Mouse (Mus musculus): ENCODE measurements around the gene Gabarap. TPM values are rescaled to one million over a fixed set of nuclear protein-coding genes. Genes with fewer than 3 reads are reported as not detected.

The Gabarap gene
- polyA plus RNA-seq (2012; rRNA removed), result 303 and 380 TPM in 2 replicates

DNA sequence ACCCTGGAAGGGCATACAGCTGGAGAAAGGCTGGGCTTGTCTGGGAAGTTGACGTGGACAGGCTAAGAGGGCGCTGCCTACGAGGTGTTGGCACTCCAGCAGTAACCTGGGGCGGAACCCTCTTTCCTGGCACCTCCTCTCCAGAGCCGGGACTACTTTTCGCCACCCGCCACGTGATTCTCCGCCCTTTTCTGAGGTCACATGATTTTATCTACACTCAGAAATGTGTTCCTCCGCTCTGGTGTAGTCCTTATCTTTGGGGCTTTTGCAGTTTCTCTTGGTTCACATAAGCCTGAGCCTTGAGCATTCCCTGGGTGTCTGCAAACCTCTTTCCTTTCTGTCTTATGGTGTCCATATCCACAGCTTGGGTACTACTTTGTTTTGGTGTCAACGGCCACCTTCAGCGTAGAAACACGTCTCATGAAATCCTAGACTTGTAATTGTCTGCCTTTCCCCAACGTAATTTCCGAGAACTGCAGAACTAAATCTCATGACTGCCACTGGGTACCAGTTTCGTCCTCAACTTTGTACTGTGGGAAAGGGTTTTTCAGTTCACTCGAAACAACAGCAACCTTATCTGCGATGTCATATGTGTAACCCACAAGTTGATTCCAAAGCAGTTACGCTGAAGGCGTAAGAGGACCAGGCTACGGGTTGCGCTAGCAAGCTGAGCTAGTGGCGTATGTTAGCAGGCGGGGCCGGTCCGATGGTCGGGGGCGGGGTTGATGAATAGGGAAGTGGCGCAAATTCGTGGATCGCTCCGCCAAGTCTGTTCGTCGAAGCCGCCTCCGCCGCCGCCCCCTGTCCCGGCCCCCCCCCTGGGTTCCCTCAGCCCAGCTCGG is at the start of gene Gabarap:
Gene Gabarap, plus strand, starts transcription at position 294 of the 842 bp plus-strand sequence.

GRCm38 (mm10) chr11:69948066-69948762 is 42.7 kb upstream of the Gabarap start, which contains the start of gene Slc2a4:
Gene Slc2a4, minus strand, starts transcription at chr11:69948188.

GRCm38 (mm10) chr11:69964650-69965270 is 26.2 kb upstream of the Gabarap start, which contains the start of gene Cldn7:
Gene Cldn7, plus strand, starts transcription at chr11:69964779.

DNA sequence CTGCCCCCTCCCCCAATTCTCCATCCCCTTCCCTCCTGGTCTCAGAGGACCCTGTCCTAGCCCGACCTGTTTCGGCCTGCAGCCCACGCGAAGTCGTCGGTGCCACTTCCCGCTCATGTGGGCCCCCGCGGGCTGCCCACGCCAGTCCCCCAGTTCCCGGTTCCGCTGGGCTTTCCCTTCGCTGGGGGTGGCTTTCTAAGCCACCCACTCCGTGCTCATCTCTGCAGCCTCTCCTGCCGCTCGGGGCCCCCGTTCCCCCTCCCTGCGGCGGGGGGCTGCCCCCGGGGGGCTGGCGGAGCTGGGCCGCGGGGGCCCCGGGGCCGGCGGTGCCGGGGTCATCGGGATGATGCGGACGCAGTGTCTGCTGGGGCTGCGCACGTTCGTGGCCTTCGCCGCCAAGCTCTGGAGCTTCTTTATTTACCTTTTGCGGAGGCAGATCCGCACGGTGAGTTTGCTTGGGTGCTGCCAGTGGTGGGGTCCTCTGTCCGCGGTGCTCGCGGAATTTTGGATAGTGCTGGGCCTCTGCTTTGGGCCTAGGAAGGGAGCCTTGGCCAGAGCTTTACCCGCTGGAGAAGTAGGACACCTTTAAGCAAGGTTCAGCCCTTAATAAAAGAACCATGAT is 9.7 kb upstream of the Gabarap start, which contains the start of gene Ctdnep1:
Gene Ctdnep1, plus strand, starts transcription at position 16 of the 622 bp plus-strand sequence.

DNA sequence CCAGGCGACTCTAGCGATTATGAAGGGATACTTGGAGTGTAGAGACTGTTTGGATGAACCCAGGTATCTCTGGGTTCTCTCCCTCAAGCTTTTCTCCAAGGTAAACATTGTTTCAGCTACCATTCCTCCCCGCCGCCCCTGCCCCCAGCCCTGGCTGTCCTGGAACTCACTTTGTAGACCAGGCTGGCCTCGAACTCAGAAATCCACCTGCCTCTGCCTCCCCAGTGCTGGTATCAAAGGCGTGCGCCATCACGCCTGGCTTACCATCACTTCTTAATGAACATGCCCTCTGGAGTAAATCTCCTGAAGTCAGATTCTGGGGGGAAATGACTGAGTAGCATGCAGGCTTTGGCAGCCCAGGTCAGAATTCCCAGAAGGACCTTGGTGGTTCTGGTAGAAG is 8.7 kb upstream of the Gabarap start, which contains the start of gene Elp5:
Gene Elp5, minus strand, starts transcription at position 293 of the 400 bp plus-strand sequence.

GRCm38 (mm10) chr11:69995391-69995960 is 4.5 kb downstream of the Gabarap start, which contains the start of gene Phf23:
Gene Phf23, plus strand, starts transcription at chr11:69995777.

GRCm38 (mm10) chr11:70000396-70000898 is 9.5 kb downstream of the Gabarap start, which contains the start of gene Dvl2:
Gene Dvl2, plus strand, starts transcription at chr11:70000595.

DNA sequence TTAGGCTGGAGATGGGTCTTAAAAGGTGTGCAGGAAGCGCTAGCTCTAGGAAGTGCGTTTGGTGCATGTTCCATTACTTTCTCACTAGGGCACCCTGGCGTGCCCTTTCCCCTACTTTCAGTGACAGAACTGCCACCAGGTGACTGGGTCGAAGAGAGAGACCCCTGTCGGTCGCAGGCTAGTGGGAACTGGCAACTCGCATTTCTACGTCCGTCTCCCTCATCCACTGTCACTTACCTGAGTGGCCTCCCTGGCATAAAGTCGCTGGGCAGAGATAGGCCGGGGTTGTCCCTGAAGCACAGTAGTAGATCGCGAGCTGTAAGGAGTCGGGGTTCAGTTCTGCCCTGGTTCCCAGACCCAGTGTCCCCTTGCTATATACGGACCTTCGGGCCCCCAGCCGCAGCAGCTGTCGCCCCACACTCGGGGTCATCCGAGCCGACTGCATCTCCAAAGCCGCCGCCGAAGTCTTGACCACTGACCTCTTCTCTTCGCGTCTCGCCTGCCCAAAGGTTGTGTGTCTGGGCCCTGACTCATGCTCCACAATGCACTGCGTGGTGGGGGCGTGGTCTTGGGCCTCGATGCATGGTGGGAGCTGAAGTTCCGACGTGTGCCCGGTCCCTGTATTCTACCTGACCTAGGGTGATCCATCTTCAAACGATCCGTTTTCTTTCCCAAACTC is 24.1 kb downstream of the Gabarap start, which contains the start of gene Acadvl:
Gene Acadvl, minus strand, starts transcription at position 532 of the 679 bp plus-strand sequence.

DNA sequence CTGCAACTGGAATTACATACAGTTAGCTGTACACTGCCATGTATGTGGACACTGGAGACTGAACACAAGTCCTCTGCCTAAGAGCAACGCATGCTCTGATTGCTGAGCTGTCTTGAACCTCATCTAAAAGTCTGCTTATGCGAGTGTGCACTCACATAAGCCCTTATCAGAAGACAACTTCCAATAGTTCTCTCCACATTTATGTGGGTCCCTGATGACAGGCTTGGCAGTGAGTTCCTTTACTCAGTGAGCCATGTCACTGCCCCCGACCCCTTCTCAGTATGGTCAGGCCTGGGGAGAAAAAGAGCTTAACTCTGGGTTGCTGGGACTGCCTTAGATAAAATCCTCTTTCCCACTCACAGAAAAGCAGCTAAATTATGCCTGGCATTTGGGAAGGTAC is 25.7 kb downstream of the Gabarap start, which contains the start of gene Dlg4:
Gene Dlg4, plus strand, starts transcription at position 274 of the 400 bp plus-strand sequence.

Other genes with a start within 250 kb of the Gabarap start
- gene Polr2a, start 232.5 kb upstream of the Gabarap start, polyA plus RNA-seq (2012; rRNA removed), result 48.6 and 79.6 TPM in 2 replicates
- 0.16 and 0.30 TPM in 2 replicates for gene Slc35g3, start 229.2 kb upstream of the Gabarap start, polyA plus RNA-seq (2012; rRNA removed)
- 4.7 and 5.0 TPM in 2 replicates for gene Zbtb4, start 225.2 kb upstream of the Gabarap start, polyA plus RNA-seq (2012; rRNA removed)
- 1.7 and 15.7 TPM in 2 replicates for gene Chrnb1, start 195.2 kb upstream of the Gabarap start, polyA plus RNA-seq (2012; rRNA removed)
- gene Fgf11, start 189.3 kb upstream of the Gabarap start, polyA plus RNA-seq (2012; rRNA removed), result 4.7 and 7.5 TPM in 2 replicates
- gene Tmem102, start 185.5 kb upstream of the Gabarap start, polyA plus RNA-seq (2012; rRNA removed), result 0.19 and 0.27 TPM in 2 replicates
- gene Gm39566, start 175.8 kb upstream of the Gabarap start, polyA plus RNA-seq (2012; rRNA removed), result not detected in 2 replicates
- gene Spem2, start 172.7 kb upstream of the Gabarap start, polyA plus RNA-seq (2012; rRNA removed), result not detected in 2 replicates
- 0.80 and 0.86 TPM in 2 replicates for gene Spem1, start 169.0 kb upstream of the Gabarap start, polyA plus RNA-seq (2012; rRNA removed)
- gene Nlgn2, start 153.4 kb upstream of the Gabarap start, polyA plus RNA-seq (2012; rRNA removed), result 70.3 and 84.9 TPM in 2 replicates
- 137 and 187 TPM in 2 replicates for gene Tmem256, start 152.6 kb upstream of the Gabarap start, polyA plus RNA-seq (2012; rRNA removed)
- 60.2 and 99.9 TPM in 2 replicates for gene Plscr3, start 144.8 kb upstream of the Gabarap start, polyA plus RNA-seq (2012; rRNA removed)
- 0.25 and 0.65 TPM in 2 replicates for gene Tnk1, start 132.4 kb upstream of the Gabarap start, polyA plus RNA-seq (2012; rRNA removed)
- gene Tmem95, start 113.1 kb upstream of the Gabarap start, polyA plus RNA-seq (2012; rRNA removed), result not detected in 2 replicates
- 2.3 and 2.9 TPM in 2 replicates for gene Kctd11, start 109.7 kb upstream of the Gabarap start, polyA plus RNA-seq (2012; rRNA removed)
- gene Acap1, start 95.6 kb upstream of the Gabarap start, polyA plus RNA-seq (2012; rRNA removed), result 2.0 and 2.4 TPM in 2 replicates
- 10.4 and 14.1 TPM in 2 replicates for gene 2810408A11Rik, start 90.2 kb upstream of the Gabarap start, polyA plus RNA-seq (2012; rRNA removed)
- gene Neurl4, start 90.1 kb upstream of the Gabarap start, polyA plus RNA-seq (2012; rRNA removed), result 86.7 and 121 TPM in 2 replicates
- 71.0 and 88.1 TPM in 2 replicates for gene Gps2, start 77.3 kb upstream of the Gabarap start, polyA plus RNA-seq (2012; rRNA removed)
- 1,164 and 1,181 TPM in 2 replicates for gene Eif5a, start 69.2 kb upstream of the Gabarap start, polyA plus RNA-seq (2012; rRNA removed)
- gene Ybx2, start 55.3 kb upstream of the Gabarap start, polyA plus RNA-seq (2012; rRNA removed), result 23.1 and 36.5 TPM in 2 replicates
- gene Slc2a4, start 43.0 kb upstream of the Gabarap start, polyA plus RNA-seq (2012; rRNA removed), result 10.3 and 24.4 TPM in 2 replicates
- gene Cldn7, start 26.4 kb upstream of the Gabarap start, polyA plus RNA-seq (2012; rRNA removed), result 2.3 and 5.7 TPM in 2 replicates
- gene Ctdnep1, start 10.0 kb upstream of the Gabarap start, polyA plus RNA-seq (2012; rRNA removed), result 88.4 and 139 TPM in 2 replicates
- 112 and 147 TPM in 2 replicates for gene Elp5, start 8.6 kb upstream of the Gabarap start, polyA plus RNA-seq (2012; rRNA removed)
- 66.5 and 98.1 TPM in 2 replicates for gene Phf23, start 4.6 kb downstream of the Gabarap start, polyA plus RNA-seq (2012; rRNA removed)
- 32.7 and 40.0 TPM in 2 replicates for gene Dvl2, start 9.5 kb downstream of the Gabarap start, polyA plus RNA-seq (2012; rRNA removed)
- gene Acadvl, start 24.3 kb downstream of the Gabarap start, polyA plus RNA-seq (2012; rRNA removed), result 32.6 and 38.6 TPM in 2 replicates
- gene Dlg4, start 25.8 kb downstream of the Gabarap start, polyA plus RNA-seq (2012; rRNA removed), result 71.2 and 101 TPM in 2 replicates
- 1.4 TPM in 2 replicates for gene Asgr1, start 62.9 kb downstream of the Gabarap start, polyA plus RNA-seq (2012; rRNA removed)
- 0.49 and 0.56 TPM in 2 replicates for gene Asgr2, start 101.5 kb downstream of the Gabarap start, polyA plus RNA-seq (2012; rRNA removed)
- 0.19 and 0.31 TPM in 2 replicates for gene Mgl2, start 139.2 kb downstream of the Gabarap start, polyA plus RNA-seq (2012; rRNA removed)
- 0.40 and 2.1 TPM in 2 replicates for gene Clec10a, start 165.1 kb downstream of the Gabarap start, polyA plus RNA-seq (2012; rRNA removed)
- gene Slc16a11, start 221.6 kb downstream of the Gabarap start, polyA plus RNA-seq (2012; rRNA removed), result 0.35 and 0.47 TPM in 2 replicates
- 11.0 and 43.0 TPM in 2 replicates for gene Slc16a13, start 229.9 kb downstream of the Gabarap start, polyA plus RNA-seq (2012; rRNA removed)
- 5.3 and 7.2 TPM in 2 replicates for gene Bcl6b, start 238.7 kb downstream of the Gabarap start, polyA plus RNA-seq (2012; rRNA removed)
- 152 and 226 TPM in 2 replicates for gene 0610010K14Rik, start 246.8 kb downstream of the Gabarap start, polyA plus RNA-seq (2012; rRNA removed)
- 11.4 and 21.8 TPM in 2 replicates for gene Gm21988, start 248.7 kb downstream of the Gabarap start, polyA plus RNA-seq (2012; rRNA removed)
- 3.4 and 39.5 TPM in 2 replicates for gene Rnasek, start 248.7 kb downstream of the Gabarap start, polyA plus RNA-seq (2012; rRNA removed)

Measured in central nervous system, embryonic 11.5 days (tissue).